Mouse (Mus musculus): Measurements from ENCODE around the gene Eps8. TPM values are rescaled to one million over a fixed set of nuclear protein-coding genes. Genes with fewer than 3 reads are reported as not detected.

Eps8 gene
- polyA plus RNA-seq, 1 experiment from 2014 or later, result 209 TPM

DNA sequence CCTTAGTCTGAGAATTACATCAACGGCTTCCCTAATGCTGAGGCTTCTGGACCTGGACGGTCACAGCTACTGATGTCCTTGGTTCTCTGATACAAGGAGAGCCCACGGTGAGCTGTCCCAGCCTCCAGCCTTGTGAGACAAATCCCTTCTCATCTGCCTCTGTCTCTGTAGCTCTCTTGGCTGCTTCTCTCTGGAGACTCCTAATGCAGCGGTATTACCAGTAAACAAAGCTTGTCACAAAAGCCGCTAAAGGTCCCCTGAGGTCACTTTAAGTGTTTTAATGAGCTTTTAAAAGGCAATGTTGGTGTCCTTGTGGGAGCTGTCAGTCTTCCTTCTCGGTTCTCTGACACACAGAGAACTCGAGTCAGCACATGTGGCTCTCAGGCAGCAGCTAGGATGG is 56.4 kb downstream of the Eps8 start:
- WGBS, result 50% methylated on average over 7 of the region's 7 CpGs

DNA sequence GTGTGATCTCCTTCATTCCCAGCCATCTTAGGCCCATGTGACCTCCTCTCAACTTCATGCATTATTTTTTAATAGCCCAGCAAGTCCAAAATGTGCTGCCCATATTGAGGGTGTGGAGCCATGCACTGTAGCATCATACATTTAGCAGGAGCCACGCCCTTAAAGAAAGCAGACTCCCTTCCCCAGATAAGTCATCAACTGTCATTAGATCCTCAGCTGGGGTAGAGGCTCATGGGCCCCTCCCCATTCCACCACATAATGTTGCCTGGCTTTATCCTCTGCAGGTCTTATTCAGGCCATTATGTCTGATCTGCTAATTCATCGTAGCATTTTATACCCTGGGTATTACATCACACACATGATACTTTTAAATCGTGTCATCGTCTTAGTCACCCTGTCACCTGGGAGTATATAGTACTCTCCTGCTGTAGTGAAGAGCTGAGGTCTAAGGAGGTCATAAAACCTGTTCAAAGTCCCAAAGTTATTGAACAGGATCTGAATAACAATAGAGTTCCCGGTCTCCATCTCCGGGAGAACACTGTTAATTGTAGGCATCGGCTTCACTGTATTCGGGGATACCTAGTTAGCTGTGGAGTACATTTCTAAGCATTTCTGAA is 57.1 kb downstream of the Eps8 start:
- Histone ChIP-seq H3K4me3 (ENCODE audit: low read depth, low read length) (no peak overlapping the region), H3K9ac (ENCODE audit: low read depth, low read length) (no peak overlapping the region), H3K36me3 (ENCODE audit: control insufficient read depth, insufficient read depth) (no peaks in the 10 kb centered on the region), H3K27me3 (replicated peaks; ENCODE audit: control insufficient read depth, insufficient read depth, low read length) (no peaks in the 10 kb centered on the region), H3K27ac (ENCODE audit: low read depth, low read length) (no peak overlapping the region), H3K9me3 (ENCODE audit: control insufficient read depth) (no peaks in the 10 kb centered on the region), H3K4me2 (replicated peaks; ENCODE audit: low read depth) (no peak overlapping the region), H3K4me1 (replicated peaks; ENCODE audit: control insufficient read depth, insufficient read depth, low read length) (no peaks in the 10 kb centered on the region)
- WGBS, result 46% methylated on average over 8 of the region's 8 CpGs
- no peak for TF ChIP-seq CTCF (IDR thresholded peaks at IDR 0.05; ENCODE audit: low read depth)
- ATAC-seq, result peak; percentile 97

More for the DNA sequence above, 56.4 kb downstream of the Eps8 start:
- Histone ChIP-seq H3K4me2 (replicated peaks; ENCODE audit: low read depth) (no peak overlapping the region), H3K36me3 (ENCODE audit: control insufficient read depth, insufficient read depth) (no peaks in the 10 kb centered on the region), H3K4me1 (replicated peaks; ENCODE audit: control insufficient read depth, insufficient read depth, low read length) (no peaks in the 10 kb centered on the region), H3K9me3 (ENCODE audit: control insufficient read depth) (no peaks in the 10 kb centered on the region), H3K27ac (ENCODE audit: low read depth, low read length) (0 out of 2 replicates have a peak overlapping the region, but pooled peaks have one; percentile 15), H3K4me3 (ENCODE audit: low read depth, low read length) (no peak overlapping the region), H3K9ac (ENCODE audit: low read depth, low read length) (no peak overlapping the region), H3K27me3 (replicated peaks; ENCODE audit: control insufficient read depth, insufficient read depth, low read length) (no peaks in the 10 kb centered on the region)
- no peak for TF ChIP-seq CTCF (IDR thresholded peaks at IDR 0.05; ENCODE audit: low read depth)
- no peak for ATAC-seq

DNA sequence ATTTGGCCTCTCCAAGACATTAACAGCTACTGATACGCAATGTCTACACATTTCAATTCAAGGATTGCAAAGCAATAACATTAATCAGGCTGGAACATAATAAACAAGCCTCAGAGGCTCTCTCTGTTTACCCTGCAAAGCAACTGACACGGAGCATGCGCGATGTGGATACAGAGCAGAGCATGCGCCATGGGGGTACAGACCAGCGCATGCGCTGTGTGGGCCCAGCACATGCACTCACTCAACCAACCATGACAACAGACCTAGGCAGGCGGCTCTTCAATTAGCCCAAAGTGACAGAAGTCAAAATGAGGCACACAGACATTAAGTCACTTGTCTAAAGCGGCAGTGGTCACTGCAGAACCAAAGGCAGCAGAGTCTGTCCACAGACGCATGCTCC is 62.1 kb downstream of the Eps8 start:
- Histone ChIP-seq H3K27me3 (replicated peaks; ENCODE audit: control insufficient read depth, insufficient read depth, low read length) (no peaks in the 10 kb centered on the region), H3K9ac (ENCODE audit: low read depth, low read length) (no peak overlapping the region), H3K36me3 (ENCODE audit: control insufficient read depth, insufficient read depth) (no peaks in the 10 kb centered on the region), H3K9me3 (ENCODE audit: control insufficient read depth) (no peaks in the 10 kb centered on the region), H3K27ac (ENCODE audit: low read depth, low read length) (no peak overlapping the region), H3K4me1 (replicated peaks; ENCODE audit: control insufficient read depth, insufficient read depth, low read length) (no peaks in the 10 kb centered on the region), H3K4me2 (replicated peaks; ENCODE audit: low read depth) (no peak overlapping the region), H3K4me3 (ENCODE audit: low read depth, low read length) (no peak overlapping the region)
- no peak for ATAC-seq
- no peak for TF ChIP-seq CTCF (IDR thresholded peaks at IDR 0.05; ENCODE audit: low read depth)
- WGBS, result 88% methylated on average over 10 of the region's 10 CpGs

DNA sequence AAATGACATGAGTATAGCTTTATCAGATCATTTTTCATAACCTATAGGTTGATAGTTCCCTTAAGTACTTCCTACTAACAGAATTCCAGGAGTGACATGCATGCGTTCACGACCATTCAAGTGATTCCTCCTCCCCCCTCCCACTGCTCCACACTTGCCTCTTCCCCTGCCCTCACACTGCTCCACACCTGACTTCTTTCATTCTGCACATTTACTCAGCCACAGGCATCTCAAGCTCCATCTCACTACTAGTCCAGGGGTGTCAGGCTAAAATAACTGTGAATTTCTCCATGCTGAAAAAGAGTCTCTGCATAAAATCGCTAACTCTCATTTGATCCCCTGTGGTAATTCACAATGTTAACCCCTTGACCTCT is 65.4 kb downstream of the Eps8 start:
- no peak overlapping the region for H3K4me2 ChIP-seq (replicated peaks; ENCODE audit: low read depth)
- 75% methylated on average over 3 of the region's 3 CpGs for WGBS
- no peaks in the 10 kb centered on the region for H3K4me1 ChIP-seq (replicated peaks; ENCODE audit: control insufficient read depth, insufficient read depth, low read length)
- no peak for ATAC-seq
- no peaks in the 10 kb centered on the region for H3K36me3 ChIP-seq (ENCODE audit: control insufficient read depth, insufficient read depth)
- no peak overlapping the region for H3K9ac ChIP-seq (ENCODE audit: low read depth, low read length)
- H3K27ac ChIP-seq (ENCODE audit: low read depth, low read length), result no peak overlapping the region
- TF ChIP-seq CTCF (IDR thresholded peaks at IDR 0.05; ENCODE audit: low read depth), result no peak
- no peaks in the 10 kb centered on the region for H3K9me3 ChIP-seq (ENCODE audit: control insufficient read depth)
- no peak overlapping the region for H3K4me3 ChIP-seq (ENCODE audit: low read depth, low read length)
- no peaks in the 10 kb centered on the region for H3K27me3 ChIP-seq (replicated peaks; ENCODE audit: control insufficient read depth, insufficient read depth, low read length)

DNA sequence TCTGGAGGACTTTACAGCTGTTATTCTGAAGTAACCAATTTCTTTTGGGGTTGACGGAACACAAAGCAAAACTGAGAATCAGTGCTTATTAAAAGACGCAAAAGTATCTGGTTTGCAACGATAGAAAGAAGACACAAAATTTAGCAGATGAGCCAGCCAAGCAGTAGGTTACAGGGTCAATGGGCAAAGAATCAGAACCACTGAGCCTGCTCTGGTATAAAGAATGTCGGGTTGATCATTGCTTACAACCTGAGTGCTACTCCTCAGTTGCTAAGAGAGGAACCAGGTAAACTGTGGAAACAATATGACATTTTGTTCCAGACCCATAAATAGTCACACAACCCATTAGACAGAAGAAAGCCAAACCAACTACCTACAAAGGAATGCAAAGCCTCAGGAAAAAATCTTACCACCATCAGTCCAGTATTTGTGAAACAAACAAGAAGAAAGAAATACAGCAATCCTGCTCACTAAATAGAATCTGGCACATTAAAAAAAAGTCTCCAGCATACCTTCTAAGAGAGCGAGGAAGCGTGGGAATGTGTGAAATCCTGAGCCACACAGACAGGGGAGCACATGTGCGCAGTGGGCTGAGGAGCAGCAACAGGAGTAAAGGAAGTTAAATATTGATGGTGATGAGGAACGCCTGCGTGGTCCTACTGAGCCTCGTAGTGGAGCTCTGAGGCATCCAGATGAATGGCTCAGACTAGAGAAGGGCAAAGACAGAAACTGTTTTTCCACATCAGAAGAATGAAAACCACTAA is 66.0 kb downstream of the Eps8 start:
- no peaks in the 10 kb centered on the region for H3K9me3 ChIP-seq (ENCODE audit: control insufficient read depth)
- H3K4me3 ChIP-seq (ENCODE audit: low read depth, low read length), result no peak overlapping the region
- H3K4me1 ChIP-seq (replicated peaks; ENCODE audit: control insufficient read depth, insufficient read depth, low read length), result no peaks in the 10 kb centered on the region
- H3K36me3 ChIP-seq (ENCODE audit: control insufficient read depth, insufficient read depth), result no peaks in the 10 kb centered on the region
- no peak overlapping the region for H3K9ac ChIP-seq (ENCODE audit: low read depth, low read length)
- H3K27ac ChIP-seq (ENCODE audit: low read depth, low read length), result no peak overlapping the region
- WGBS, result 79% methylated on average over 10 of the region's 10 CpGs
- ATAC-seq, result no peak
- no peaks in the 10 kb centered on the region for H3K27me3 ChIP-seq (replicated peaks; ENCODE audit: control insufficient read depth, insufficient read depth, low read length)
- TF ChIP-seq CTCF (IDR thresholded peaks at IDR 0.05; ENCODE audit: low read depth), result no peak
- H3K4me2 ChIP-seq (replicated peaks; ENCODE audit: low read depth), result no peak overlapping the region

DNA sequence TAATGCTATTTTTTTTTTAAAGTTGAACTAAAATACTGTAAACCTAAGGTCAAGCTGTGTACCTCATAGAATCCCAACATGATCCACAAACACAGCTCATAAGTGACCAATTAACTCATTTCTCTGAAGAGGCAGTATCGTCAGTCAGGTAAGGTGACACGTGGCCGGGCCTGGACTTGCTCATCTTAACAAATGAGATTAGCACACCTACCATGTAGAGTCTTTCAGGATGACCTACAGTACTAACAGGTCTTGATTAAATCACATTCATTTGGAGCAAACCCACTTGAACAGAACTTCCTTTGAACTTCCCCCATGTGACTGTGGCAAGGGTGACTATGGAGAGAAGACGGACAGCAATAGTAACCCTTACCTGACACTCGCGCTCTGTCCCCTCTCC is 66.8 kb downstream of the Eps8 start:
- no peak overlapping the region for H3K4me2 ChIP-seq (replicated peaks; ENCODE audit: low read depth)
- H3K9me3 ChIP-seq (ENCODE audit: control insufficient read depth), result no peaks in the 10 kb centered on the region
- H3K36me3 ChIP-seq (ENCODE audit: control insufficient read depth, insufficient read depth), result no peaks in the 10 kb centered on the region
- H3K4me3 ChIP-seq (ENCODE audit: low read depth, low read length), result no peak overlapping the region
- no peaks in the 10 kb centered on the region for H3K4me1 ChIP-seq (replicated peaks; ENCODE audit: control insufficient read depth, insufficient read depth, low read length)
- TF ChIP-seq CTCF (IDR thresholded peaks at IDR 0.05; ENCODE audit: low read depth), result no peak
- peak; percentile 77 for ATAC-seq
- WGBS, result 50% methylated on average over 6 of the region's 6 CpGs
- no peak overlapping the region for H3K27ac ChIP-seq (ENCODE audit: low read depth, low read length)
- no peak overlapping the region for H3K9ac ChIP-seq (ENCODE audit: low read depth, low read length)
- H3K27me3 ChIP-seq (replicated peaks; ENCODE audit: control insufficient read depth, insufficient read depth, low read length), result no peaks in the 10 kb centered on the region

Measured in intestine, postnatal 0 days (tissue).